Mouse (Mus musculus): Measurements from ENCODE around the gene Defb45.

Defb45 gene

GRCm38 (mm10) chr2:152607746-152608145 lies 8.5 kb upstream of the Defb45 start:
- no peak for DNase-seq (ENCODE audit: low spot score in 2 of 2)

- DNase-seq (ENCODE audit: low spot score in 2 of 2), result no peak
Observed at GRCm38 (mm10) chr2:152604057-152604456, 4.9 kb upstream of the Defb45 start, which contains the start of gene Defb36. TSS of gene Defb36 (plus strand) at chr2:152604327.

- no peak for DNase-seq (ENCODE audit: low spot score in 2 of 2)
Observed at GRCm38 (mm10) chr2:152601275-152601960, 2.2 kb upstream of the Defb45 start.

GRCm38 (mm10) chr2:152600076-152600475 lies 877 bp upstream of the Defb45 start:
- no peak for DNase-seq (ENCODE audit: low spot score in 2 of 2)

- DNase-seq (ENCODE audit: low spot score in 2 of 2), result no peak
Observed at GRCm38 (mm10) chr2:152589021-152589420, 10.2 kb downstream of the Defb45 start.

- DNase-seq (ENCODE audit: low spot score in 2 of 2), result no peak
Observed at GRCm38 (mm10) chr2:152588450-152588849, 10.7 kb downstream of the Defb45 start.

GRCm38 (mm10) chr2:152586926-152587560 lies 12.2 kb downstream of the Defb45 start:
- no peak for DNase-seq (ENCODE audit: low spot score in 2 of 2)

GRCm38 (mm10) chr2:152580612-152581011 lies 18.6 kb downstream of the Defb45 start:
- DNase-seq (ENCODE audit: low spot score in 2 of 2), result no peak

GRCm38 (mm10) chr2:152580107-152580506 lies 19.1 kb downstream of the Defb45 start, which contains the start of gene Defb19:
TSS of gene Defb19 (minus strand) at chr2:152580312.
- no peak for DNase-seq (ENCODE audit: low spot score in 2 of 2)

- no peak for DNase-seq (ENCODE audit: low spot score in 2 of 2)
Observed at GRCm38 (mm10) chr2:152573484-152573883, 25.7 kb downstream of the Defb45 start.

- no peak for DNase-seq (ENCODE audit: low spot score in 2 of 2)
Observed at GRCm38 (mm10) chr2:152572114-152572794, 26.9 kb downstream of the Defb45 start, which contains the start of gene Defb21. TSS of gene Defb21 (plus strand) at chr2:152572744.

GRCm38 (mm10) chr2:152570313-152570712 lies 28.9 kb downstream of the Defb45 start:
- DNase-seq (ENCODE audit: low spot score in 2 of 2), result no peak

GRCm38 (mm10) chr2:152569881-152570280 lies 29.3 kb downstream of the Defb45 start:
- DNase-seq (ENCODE audit: low spot score in 2 of 2), result no peak

GRCm38 (mm10) chr2:152569038-152569437 lies 30.2 kb downstream of the Defb45 start, which contains the start of gene Gm17416:
TSS of gene Gm17416 (plus strand) at chr2:152569338.
- no peak for DNase-seq (ENCODE audit: low spot score in 2 of 2)

- no peak for DNase-seq (ENCODE audit: low spot score in 2 of 2)
Observed at GRCm38 (mm10) chr2:152556655-152557054, 42.5 kb downstream of the Defb45 start.

- DNase-seq (ENCODE audit: low spot score in 2 of 2), result peak; percentile 11 to 57
Observed at GRCm38 (mm10) chr2:152553774-152554423, 45.3 kb downstream of the Defb45 start.

- DNase-seq (ENCODE audit: low spot score in 2 of 2), result no peak
Observed at GRCm38 (mm10) chr2:152548124-152548523, 51.1 kb downstream of the Defb45 start.

- DNase-seq (ENCODE audit: low spot score in 2 of 2), result peak; percentile 50 to 54
Observed at GRCm38 (mm10) chr2:152544691-152545090, 54.5 kb downstream of the Defb45 start.

- no peak for DNase-seq (ENCODE audit: low spot score in 2 of 2)
Observed at GRCm38 (mm10) chr2:152543478-152543877, 55.7 kb downstream of the Defb45 start.

All from frontal cortex, postnatal 10 days (tissue).